Mouse (Mus musculus) liver, postnatal 0 days (tissue): ENCODE measurements at regions not wholly inside any gene's neighbourhood (a gene's known extent, or its start where the extent isn't known, plus 50 kb on each side); places are given as distances from the start of the nearest gene placed in this dataset.

Source experiments
- ATAC-seq: fragments of 200-750 bp; cut with Nextera tagmentation; 2 replicates; pipeline ENCODE4 v1.8.0; 2017; ENCODE audit warnings: mild to moderate bottlenecking, moderate library complexity
- DNase-seq: peaks from one replicate; pipeline ENCODE4 v3.0.0-alpha.2; 2016
- H3K27ac ChIP-seq: fragments of 300-500 bp; sonication (generic); 2 replicates; pipeline ENCODE4 v1.5.1; 2014; ENCODE audit warnings: antibody characterized with exemption, moderate library complexity, mild to moderate bottlenecking, low read depth
- H3K27me3 ChIP-seq: fragments of 300-500 bp; sonication (generic); 2 replicates; pipeline ENCODE4 v1.6.1; 2014; ENCODE audit warnings: low read length, control low read depth, mixed read lengths; ENCODE audit not compliant: insufficient read depth
- H3K36me3 ChIP-seq: fragments of 300-500 bp; sonication (generic); replicated peaks from 2 replicates; pipeline ENCODE4 v1.6.1; 2014; ENCODE audit warnings: mild to moderate bottlenecking, control low read depth, low read length, moderate library complexity, mixed read lengths; ENCODE audit not compliant: insufficient read depth
- H3K4me1 ChIP-seq: fragments of 300-500 bp; sonication (generic); 2 replicates; pipeline ENCODE4 v1.6.1; 2014; ENCODE audit warnings: antibody characterized with exemption, mild to moderate bottlenecking, control low read depth; ENCODE audit not compliant: insufficient read depth
- H3K4me2 ChIP-seq: fragments of 300-500 bp; sonication (generic); 2 replicates; pipeline ENCODE4 v1.6.1; 2014; ENCODE audit warnings: low read depth, mild to moderate bottlenecking, low read length, moderate library complexity, mixed read lengths
- H3K4me3 ChIP-seq: fragments of 300-500 bp; sonication (generic); 2 replicates; pipeline ENCODE4 v1.5.1; 2014; ENCODE audit warnings: low read depth, low read length
- H3K9ac ChIP-seq: fragments of 300-500 bp; sonication (generic); replicated peaks from 2 replicates; pipeline ENCODE4 v1.6.1; 2014; ENCODE audit warnings: mild to moderate bottlenecking, moderate library complexity
- H3K9me3 ChIP-seq: fragments of 300-500 bp; sonication (generic); 2 replicates; pipeline ENCODE4 v1.6.1; 2016; ENCODE audit warnings: mild to moderate bottlenecking, control low read depth, low read length, mixed read lengths
- CTCF ChIP-seq: sonication (generic); IDR thresholded peaks from 2 replicates; pipeline ENCODE4 v1.5.1; 2016; ENCODE audit warnings: antibody characterized with exemption, low read depth
- EP300 ChIP-seq: IDR thresholded peaks from 2 replicates; pipeline ENCODE4 v1.6.1; 2016; ENCODE audit warnings: antibody characterized with exemption, low read depth, mild to moderate bottlenecking
- WGBS: fragments of 180-500 bp; shearing (Covaris S2); extraction: QIAGEN DNeasy Blood & Tissue Kit; methylation state at CpG from one replicate; pipeline ENCODE4 v1.1.7; 2014; ENCODE audit not compliant: insufficient replicate concordance; 5-methylcytosine and 5-hydroxymethylcytosine counted together

DNA sequence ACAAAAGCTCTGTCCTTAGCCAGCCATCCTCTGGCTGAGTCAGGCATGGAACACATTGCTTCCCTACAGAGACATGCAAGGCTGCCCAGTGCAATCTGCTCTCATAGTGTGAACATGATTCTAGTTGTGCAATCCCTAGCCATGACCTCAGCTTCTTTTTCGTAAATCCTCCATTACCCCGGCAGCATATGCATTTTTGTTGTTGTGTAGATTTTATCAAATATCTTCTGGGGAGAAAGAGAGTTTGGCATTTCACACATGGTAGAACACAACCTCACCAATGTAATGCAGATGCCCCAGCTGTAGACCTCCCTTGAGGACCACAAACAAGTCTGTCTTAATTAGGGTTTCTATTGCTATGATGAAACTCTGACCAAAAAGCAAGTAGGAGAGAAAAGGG lies 168.6 kb downstream of the Rpl10-ps3 start:
- no peak for ATAC-seq
- H3K36me3 ChIP-seq, result no peaks in the 10 kb centered on the region
- no peaks in the 10 kb centered on the region for H3K9me3 ChIP-seq
- no peak for DNase-seq
- H3K9ac ChIP-seq, result no peak overlapping the region
- H3K4me1 ChIP-seq, result no peaks in the 10 kb centered on the region
- TF ChIP-seq EP300, result no peak
- TF ChIP-seq CTCF, result no peak
- H3K4me3 ChIP-seq, result no peak overlapping the region
- 84% methylated on average over 2 of the region's 2 CpGs for WGBS
- H3K27me3 ChIP-seq, result no peaks in the 10 kb centered on the region
- H3K27ac ChIP-seq, result no peak overlapping the region
- no peak overlapping the region for H3K4me2 ChIP-seq

DNA sequence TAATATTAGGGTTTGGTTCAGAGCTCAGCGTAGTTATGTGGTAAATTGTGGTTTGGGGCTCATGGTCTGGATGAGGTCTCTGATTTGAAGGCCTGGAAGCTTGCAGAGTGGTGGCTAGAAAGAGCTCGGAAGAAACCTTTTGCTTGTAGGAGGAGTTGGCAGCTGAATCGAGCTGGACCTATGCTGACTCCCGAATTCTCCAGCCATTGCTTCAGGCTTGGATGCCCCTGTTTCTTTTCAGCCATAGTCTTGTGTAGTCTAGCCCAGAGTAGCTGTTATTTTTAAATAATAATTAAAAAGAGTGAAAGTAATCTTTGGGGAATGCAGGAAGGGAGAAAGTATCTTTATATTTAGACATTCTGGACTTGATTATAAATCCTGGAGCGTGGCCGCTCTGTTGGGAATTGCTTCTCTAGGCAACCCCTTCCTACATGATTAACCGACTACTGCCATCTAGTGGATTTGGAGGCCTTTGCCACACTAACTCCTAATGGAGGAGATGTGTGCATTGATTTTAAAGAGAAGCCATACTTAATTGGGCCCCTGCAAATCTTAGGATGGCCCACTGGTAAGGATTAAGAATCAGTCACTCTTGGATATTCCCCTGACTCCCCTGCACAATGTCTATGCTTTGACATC lies 172.8 kb downstream of the Rpl10-ps3 start:
- H3K4me1 ChIP-seq, result no peaks in the 10 kb centered on the region
- whole genome bisulfite sequencing, result 43% methylated on average over 7 of the region's 7 CpGs
- H3K27ac ChIP-seq, result no peak overlapping the region

GRCm38 (mm10) chr9:50171164-50171563 lies 173.6 kb downstream of the Rpl10-ps3 start:
- Histone ChIP-seq H3K27ac (no peak overlapping the region), H3K36me3 (no peaks in the 10 kb centered on the region), H3K9ac (no peak overlapping the region), H3K27me3 (no peaks in the 10 kb centered on the region), H3K4me2 (no peak overlapping the region), H3K9me3 (no peaks in the 10 kb centered on the region), H3K4me1 (no peaks in the 10 kb centered on the region), H3K4me3 (no peak overlapping the region)
- ATAC-seq (no peak), DNase-seq (no peak)
- WGBS, result 61% methylated on average over 2 of the region's 2 CpGs
- no peak for TF ChIP-seq CTCF
- TF ChIP-seq EP300, result no peak

More for the DNA sequence above, 172.8 kb downstream of the Rpl10-ps3 start:
- ATAC-seq (no peak), DNase-seq (peak; percentile 27)
- Histone ChIP-seq H3K9ac (no peak overlapping the region), H3K27me3 (no peaks in the 10 kb centered on the region), H3K4me3 (no peak overlapping the region), H3K36me3 (no peaks in the 10 kb centered on the region), H3K4me2 (no peak overlapping the region), H3K9me3 (no peaks in the 10 kb centered on the region)
- no peak for TF ChIP-seq EP300
- peak; percentile 69 for TF ChIP-seq CTCF

- ATAC-seq (no peak), DNase-seq (no peak)
- no peaks in the 10 kb centered on the region for H3K9me3 ChIP-seq
- no peak for TF ChIP-seq EP300
- TF ChIP-seq CTCF, result no peak
- H3K4me3 ChIP-seq, result no peak overlapping the region
- WGBS, result 79% methylated on average over 5 of the region's 5 CpGs
- no peak overlapping the region for H3K9ac ChIP-seq
- H3K27me3 ChIP-seq, result no peaks in the 10 kb centered on the region
- H3K27ac ChIP-seq, result no peak overlapping the region
- H3K4me2 ChIP-seq, result no peak overlapping the region
- H3K36me3 ChIP-seq, result no peaks in the 10 kb centered on the region
- no peaks in the 10 kb centered on the region for H3K4me1 ChIP-seq
Observed at GRCm38 (mm10) chr9:50170637-50171036, 174.1 kb downstream of the Rpl10-ps3 start.

- Histone ChIP-seq H3K4me2 (no peak overlapping the region), H3K4me3 (no peak overlapping the region), H3K27me3 (no peaks in the 10 kb centered on the region), H3K9ac (no peak overlapping the region), H3K36me3 (no peaks in the 10 kb centered on the region), H3K27ac (no peak overlapping the region), H3K9me3 (no peaks in the 10 kb centered on the region), H3K4me1 (no peaks in the 10 kb centered on the region)
- TF ChIP-seq EP300, result no peak
- TF ChIP-seq CTCF, result no peak
- no peak for ATAC-seq
- DNase-seq, result no peak
- 77% methylated on average over 3 of the region's 3 CpGs for WGBS
Observed at GRCm38 (mm10) chr9:50154618-50155017, 190.2 kb downstream of the Rpl10-ps3 start.

DNA sequence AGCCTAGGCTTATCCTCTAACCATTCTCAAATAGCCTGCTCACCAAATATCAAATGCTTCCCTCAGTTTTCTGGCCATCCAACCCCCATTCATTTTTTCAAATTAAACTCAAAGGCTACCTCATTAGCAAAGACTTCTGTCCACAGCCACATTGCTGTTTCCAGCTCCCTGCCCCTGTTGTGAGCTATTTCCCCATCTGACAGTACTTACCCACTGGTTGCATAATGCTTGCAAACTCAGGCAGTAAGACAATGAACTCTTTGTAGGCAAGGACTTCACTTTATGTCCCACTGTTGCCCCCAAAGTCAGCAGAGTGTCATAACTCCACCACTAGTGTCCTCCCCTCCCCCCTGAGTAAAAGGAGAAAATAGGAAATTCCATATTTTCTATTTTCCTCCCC lies 194.7 kb downstream of the Rpl10-ps3 start:
- Histone ChIP-seq H3K27me3 (no peaks in the 10 kb centered on the region), H3K4me1 (no peaks in the 10 kb centered on the region), H3K36me3 (no peaks in the 10 kb centered on the region), H3K9me3 (no peaks in the 10 kb centered on the region), H3K27ac (no peak overlapping the region), H3K4me2 (no peak overlapping the region), H3K9ac (no peak overlapping the region), H3K4me3 (no peak overlapping the region)
- DNase-seq (no peak), ATAC-seq (no peak)
- TF ChIP-seq CTCF (no peak), EP300 (no peak)

GRCm38 (mm10) chr9:50142756-50143155 lies 202.0 kb downstream of the Rpl10-ps3 start:
- Histone ChIP-seq H3K9me3 (no peaks in the 10 kb centered on the region), H3K4me2 (no peak overlapping the region), H3K27me3 (no peaks in the 10 kb centered on the region), H3K36me3 (no peaks in the 10 kb centered on the region), H3K4me1 (no peaks in the 10 kb centered on the region), H3K27ac (no peak overlapping the region), H3K9ac (no peak overlapping the region), H3K4me3 (no peak overlapping the region)
- ATAC-seq (no peak), DNase-seq (no peak)
- 84% methylated on average over 1 of the region's 1 CpGs for WGBS
- TF ChIP-seq CTCF (no peak), EP300 (no peak)
